Mouse (Mus musculus) R1 (cell line): ENCODE results near the gene Tfpi.

Experiments used
- DNase-seq: peaks from one replicate; pipeline ENCODE4 v3.0.0-alpha.2; 2018; ENCODE audit warnings: low read depth, low spot score

Gene Tfpi

DNA sequence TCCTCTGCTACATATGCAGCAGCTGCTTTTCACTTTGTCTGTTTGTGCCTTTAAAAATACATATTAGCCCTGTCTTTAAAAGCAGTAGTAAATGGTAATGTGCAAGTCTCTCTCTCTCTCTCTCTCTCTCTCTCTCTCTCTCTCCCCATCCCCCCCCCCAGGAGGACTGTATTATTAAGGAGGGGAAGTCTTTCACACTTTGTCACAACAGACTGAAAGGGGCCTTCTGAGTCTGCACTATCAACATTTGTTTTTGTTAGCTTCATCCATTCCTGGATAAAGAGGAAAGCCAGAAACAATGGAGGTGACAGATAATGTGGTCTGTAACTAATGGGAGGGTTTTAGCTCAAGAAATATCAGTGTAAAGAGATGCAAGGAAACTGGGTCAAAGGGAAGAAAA lies 87.5 kb downstream of the Tfpi start:
- no peak for DNase-seq

DNA sequence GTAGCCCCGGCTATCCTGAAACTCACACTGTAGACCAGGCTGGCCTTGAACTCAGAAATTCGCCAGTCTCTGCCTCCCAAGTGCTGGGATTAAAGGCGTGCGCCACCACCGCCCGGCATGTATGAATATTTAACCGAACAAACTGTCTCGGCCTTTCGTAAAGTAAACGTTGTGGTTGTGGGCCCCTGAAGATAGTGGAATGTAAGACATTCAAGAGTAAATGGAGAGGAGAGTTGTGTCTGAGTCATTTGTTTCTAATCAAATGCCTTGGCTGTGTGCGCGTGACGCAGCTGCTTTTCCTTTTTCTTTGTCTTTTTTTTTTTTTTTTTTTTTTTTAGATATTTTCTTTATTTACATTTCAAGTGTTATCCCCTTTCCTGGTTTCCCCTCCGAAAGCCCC lies 88.0 kb downstream of the Tfpi start:
- DNase-seq: peak; percentile 21

DNA sequence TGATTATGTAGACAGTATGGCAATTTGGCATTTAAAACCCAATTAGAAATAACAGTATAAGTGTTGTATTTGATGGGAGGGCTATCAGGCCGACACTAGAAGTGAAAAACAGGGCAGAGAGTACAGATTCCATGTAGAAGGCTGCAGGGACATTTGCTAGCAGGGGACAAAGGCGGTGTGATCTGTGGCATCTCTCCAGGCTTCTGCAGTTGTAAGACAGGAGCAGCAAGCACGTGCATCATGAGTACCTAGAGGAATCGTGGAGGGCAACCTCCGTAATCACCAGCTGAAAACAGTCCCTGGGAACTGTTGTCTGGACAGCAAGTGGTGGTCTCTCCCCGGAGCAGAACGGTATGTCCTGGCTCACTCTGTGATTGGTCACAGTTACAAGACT lies 88.6 kb downstream of the Tfpi start:
- DNase-seq: peak; percentile 22

DNA sequence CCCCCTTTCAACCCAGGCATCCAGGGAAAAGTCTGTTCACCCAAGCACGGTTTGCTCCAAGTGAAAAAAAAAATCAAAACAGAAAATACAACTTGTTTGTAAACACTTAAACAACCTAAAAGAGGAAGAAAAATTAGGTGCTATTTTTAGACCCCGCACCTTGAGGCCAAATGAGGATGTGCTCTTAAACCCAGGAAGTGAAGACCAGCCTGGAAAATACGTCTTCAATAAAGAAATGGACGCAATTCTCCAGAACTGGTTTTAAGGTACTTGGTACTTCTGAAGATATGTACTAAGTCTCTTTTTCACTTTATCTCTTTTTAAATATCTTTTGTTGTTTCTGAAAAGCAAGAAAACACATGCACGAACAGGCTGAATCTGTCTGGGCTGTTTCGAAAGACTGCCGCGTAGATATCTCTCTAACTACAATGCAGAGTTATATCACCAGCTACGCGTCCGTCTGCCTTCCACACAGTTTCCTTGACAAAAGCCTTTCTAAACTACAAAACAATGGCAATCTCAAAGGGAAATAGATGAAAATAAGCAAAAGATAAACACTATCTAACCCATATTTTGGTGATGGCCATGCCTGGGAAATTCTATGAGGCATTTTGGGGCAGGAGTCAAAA lies 89.1 kb downstream of the Tfpi start:
- DNase-seq: no peak

DNA sequence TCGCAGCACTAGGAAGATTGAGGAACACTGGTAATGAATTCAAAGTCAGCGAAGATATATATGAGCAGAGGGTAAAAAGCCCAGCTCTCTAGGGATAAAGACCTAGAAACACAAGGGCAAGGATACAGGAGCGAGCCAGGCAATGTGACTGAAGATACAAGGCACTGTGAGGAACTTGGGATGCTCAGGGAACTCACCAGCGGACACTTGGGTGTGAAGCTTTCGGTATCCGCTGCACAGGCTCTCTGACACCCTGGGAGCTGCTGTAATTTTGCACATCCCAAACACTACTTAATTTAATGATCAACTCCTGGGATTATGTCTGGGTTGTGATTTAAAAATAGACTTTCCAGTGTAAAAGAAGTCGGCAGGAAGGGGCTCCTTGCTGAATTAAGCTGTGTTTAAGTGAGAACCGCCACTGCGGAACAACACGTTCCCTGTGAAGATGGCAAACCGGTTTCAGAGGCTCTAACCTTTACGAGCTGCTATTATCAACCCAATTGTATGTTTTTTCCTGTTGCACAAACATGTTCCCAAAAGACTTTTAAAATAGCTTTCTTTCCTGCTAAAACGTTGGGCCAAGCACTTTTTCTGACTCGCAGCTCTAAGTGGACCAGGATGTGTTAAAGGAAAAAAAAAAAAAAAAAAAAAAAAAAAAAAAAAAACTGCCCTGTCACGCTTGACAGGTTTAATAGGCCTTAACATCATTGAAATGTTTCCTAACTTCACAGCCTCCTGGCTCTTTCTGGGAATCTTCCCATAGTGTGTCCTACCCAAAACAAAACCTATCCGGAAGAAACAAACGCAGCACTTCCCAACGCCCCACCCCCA lies 89.8 kb downstream of the Tfpi start:
- peak; percentile 46 for DNase-seq

DNA sequence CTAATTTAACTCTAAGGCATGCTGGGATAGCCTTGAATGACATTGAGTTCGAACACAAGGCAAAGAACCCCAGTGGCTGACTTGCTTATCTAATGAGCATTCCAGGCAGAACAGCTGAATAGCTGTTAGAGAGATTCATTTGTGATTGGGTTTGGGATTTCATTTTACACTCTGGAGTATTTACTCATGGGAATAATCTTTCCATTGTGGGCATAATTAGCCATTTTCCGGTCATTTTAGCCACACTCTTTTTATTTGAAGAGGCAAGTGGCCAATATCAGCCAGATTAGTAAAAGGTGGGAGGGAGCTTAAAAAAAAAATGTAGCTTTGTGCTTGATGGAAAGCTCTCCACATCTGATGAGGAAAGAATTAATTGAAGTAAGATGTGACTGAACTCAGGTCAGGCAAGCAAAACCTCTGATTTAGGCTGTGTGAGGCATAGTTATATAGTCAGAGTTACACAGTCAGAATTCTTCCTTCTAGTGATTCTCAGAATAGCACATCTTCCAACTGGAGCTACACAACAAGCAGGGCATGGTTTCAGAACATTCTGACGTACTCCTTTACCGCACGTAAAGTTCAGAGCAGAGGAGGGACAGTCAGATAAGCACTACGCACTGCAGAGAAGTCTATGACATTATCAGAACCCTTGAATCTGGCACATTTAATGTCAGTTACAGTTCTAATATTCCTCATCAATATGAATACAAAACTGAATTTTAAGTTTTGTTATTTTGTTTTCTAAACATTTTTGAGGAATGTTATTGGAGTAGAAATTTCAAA lies 91.5 kb downstream of the Tfpi start:
- DNase-seq: no peak

DNA sequence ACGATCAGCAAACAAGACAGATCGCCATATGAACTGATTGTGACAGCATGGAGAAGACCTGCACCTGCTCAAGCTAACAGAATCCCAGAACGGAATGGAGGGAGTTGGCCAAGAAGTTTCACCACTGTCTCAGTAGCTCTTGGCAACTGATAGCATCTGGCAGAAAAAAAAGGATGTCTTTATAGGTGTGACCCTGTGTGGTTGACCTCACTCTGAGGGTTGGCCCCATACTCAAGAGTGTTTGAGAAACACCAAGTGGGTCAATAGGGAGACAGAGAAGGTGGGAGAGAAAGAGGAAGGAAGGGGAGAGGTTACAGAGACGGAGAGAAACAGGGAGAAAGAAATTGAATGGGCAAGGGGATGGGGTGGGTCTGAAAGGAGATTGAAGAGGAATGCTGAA lies 92.7 kb downstream of the Tfpi start:
- DNase-seq: no peak
